Mouse (Mus musculus): ENCODE results near the gene Atp2b1. TPM values are rescaled to one million over a fixed set of nuclear protein-coding genes. Genes with fewer than 3 reads are reported as not detected.

Gene Atp2b1
- polyA plus RNA-seq, 1 experiment from 2014 or later: 202 TPM

- no peaks in the 10 kb centered on the region for H3K4me1 ChIP-seq (replicated peaks; ENCODE audit: control insufficient read depth, insufficient read depth, low read length)
- H3K36me3 ChIP-seq (ENCODE audit: control insufficient read depth, insufficient read depth, low read length): peaks cover 9% of the 10 kb centered on the region
- 90% methylated on average over 7 of the region's 7 CpGs for WGBS
- no peak overlapping the region for H3K9ac ChIP-seq (ENCODE audit: low read length)
- H3K4me3 ChIP-seq (ENCODE audit: low read length): no peak overlapping the region
- H3K27ac ChIP-seq (ENCODE audit: low read length): no peak overlapping the region
- H3K4me2 ChIP-seq (ENCODE audit: low read depth, low read length): no peak overlapping the region
- H3K27me3 ChIP-seq (ENCODE audit: control insufficient read depth, insufficient read depth, low read depth, low read length): no peaks in the 10 kb centered on the region
- ATAC-seq (ENCODE audit: low read depth): no peak
- no peaks in the 10 kb centered on the region for H3K9me3 ChIP-seq (ENCODE audit: control insufficient read depth, low read length)
These were observed 115.6 kb downstream of the Atp2b1 start for GRCm38 (mm10) chr10:99029844-99030243.

DNA sequence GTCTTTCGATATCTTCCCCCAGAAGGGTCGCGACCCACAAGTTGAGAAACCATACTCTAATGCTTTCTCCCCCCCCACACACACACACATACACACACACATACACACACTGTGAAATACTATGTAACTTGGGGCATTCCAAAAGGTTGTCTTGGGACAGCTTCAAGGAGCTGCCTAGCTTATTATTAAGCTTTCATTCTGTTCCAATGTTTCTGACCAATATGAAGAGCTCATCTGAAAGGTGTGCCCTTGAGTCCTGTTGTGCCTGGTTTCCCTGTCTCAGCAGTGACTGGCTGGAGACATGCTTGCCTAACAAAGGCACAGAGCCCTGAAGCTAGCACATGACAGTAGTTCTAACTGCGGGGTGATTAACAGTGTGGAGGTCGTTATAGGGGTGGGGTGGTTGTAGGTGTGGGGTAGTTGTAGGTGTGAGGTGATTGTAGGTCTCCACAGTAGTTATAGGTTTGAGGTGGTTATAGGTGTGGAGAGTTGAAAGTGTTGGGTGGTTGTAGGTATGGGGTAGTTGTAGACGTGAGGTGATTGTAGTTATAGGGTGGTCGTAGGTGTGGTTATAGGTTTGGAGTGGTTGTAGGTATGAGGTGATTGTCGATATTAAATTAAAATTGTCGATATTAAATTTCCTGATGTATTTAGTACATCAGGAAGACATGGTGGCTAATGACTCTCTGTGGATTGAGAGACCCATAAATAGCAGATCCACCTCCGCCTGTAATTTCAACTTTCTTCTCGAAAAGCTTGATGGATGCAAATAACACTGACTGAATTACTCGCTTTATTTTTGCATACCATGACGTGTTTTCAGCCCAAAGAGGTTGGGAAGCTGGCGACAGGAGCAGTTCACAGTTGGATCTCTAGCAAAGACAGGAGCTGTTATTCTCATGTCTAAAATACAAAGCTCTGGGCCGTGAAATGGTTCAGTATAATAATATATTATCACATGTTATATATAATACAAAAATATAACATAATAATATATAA, 119.9 kb downstream of the Atp2b1 start:
- H3K4me3 ChIP-seq (ENCODE audit: low read length): no peak overlapping the region
- H3K4me2 ChIP-seq (ENCODE audit: low read depth, low read length): no peak overlapping the region
- H3K27ac ChIP-seq (ENCODE audit: low read length): no peak overlapping the region
- 91% methylated on average over 15 of the region's 15 CpGs for WGBS
- peaks cover 6% of the 10 kb centered on the region; the same call in 1 of the 2 replicates for H3K4me1 ChIP-seq (replicated peaks; ENCODE audit: control insufficient read depth, insufficient read depth, low read length)
- no peaks in the 10 kb centered on the region for H3K9me3 ChIP-seq (ENCODE audit: control insufficient read depth, low read length)
- no peaks in the 10 kb centered on the region for H3K36me3 ChIP-seq (ENCODE audit: control insufficient read depth, insufficient read depth, low read length)
- no peak for ATAC-seq (ENCODE audit: low read depth)
- H3K27me3 ChIP-seq (ENCODE audit: control insufficient read depth, insufficient read depth, low read depth, low read length): no peaks in the 10 kb centered on the region
- H3K9ac ChIP-seq (ENCODE audit: low read length): no peak overlapping the region

DNA sequence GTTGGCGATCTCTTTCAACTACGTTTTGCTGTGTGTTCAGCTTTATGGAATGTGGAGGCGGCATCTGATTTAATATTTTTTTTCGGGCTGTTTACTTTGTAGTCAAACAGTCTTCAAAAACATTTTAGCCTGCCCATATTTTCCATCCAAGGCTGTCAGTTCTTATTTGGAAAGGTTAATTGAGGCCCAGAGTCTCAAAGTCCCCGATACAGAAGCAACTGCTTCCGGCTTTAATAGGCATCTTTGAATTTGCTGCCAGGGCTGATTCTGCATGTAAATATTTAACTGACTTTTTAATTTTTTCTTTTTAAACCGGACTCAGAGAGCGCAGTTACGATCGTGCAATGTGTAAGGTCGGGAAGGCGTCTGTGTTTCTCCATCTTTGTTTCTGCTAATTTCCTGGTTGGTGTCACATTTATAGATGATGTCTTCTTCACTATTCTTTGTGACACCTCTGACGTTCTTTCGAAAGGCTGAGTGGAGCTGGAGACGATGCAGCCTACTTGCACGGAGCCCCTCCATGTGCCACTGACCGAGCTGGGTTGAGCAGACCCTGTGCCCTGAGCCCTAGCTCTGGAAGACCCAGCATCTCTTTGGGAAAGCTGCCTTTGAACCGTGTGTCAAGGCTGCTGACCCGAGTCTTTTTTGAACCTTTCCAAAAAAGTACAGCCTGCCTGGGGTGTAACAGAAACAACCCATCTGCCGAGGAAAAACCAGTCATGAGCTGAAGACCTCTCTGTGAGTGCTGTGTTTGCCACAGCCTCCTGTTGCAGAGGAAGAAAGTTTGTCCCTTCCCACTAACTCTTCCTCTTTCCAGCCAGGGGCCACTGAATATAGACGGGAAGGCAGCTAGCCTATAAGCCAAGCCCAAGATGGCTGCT, 123.2 kb downstream of the Atp2b1 start:
- peak; percentile 91 for ATAC-seq (ENCODE audit: low read depth)
- peaks cover 6% of the 10 kb centered on the region; the same call in 1 of the 2 replicates for H3K4me1 ChIP-seq (replicated peaks; ENCODE audit: control insufficient read depth, insufficient read depth, low read length)
- WGBS: 46% methylated on average over 21 of the region's 21 CpGs
- no peaks in the 10 kb centered on the region for H3K36me3 ChIP-seq (ENCODE audit: control insufficient read depth, insufficient read depth, low read length)
- peak overlapping the region; percentile 81 for H3K27ac ChIP-seq (ENCODE audit: low read length)
- H3K27me3 ChIP-seq (ENCODE audit: control insufficient read depth, insufficient read depth, low read depth, low read length): no peaks in the 10 kb centered on the region
- H3K9ac ChIP-seq (ENCODE audit: low read length): no peak overlapping the region
- H3K4me3 ChIP-seq (ENCODE audit: low read length): no peak overlapping the region
- H3K4me2 ChIP-seq (ENCODE audit: low read depth, low read length): peak overlapping the region; percentile 29
- H3K9me3 ChIP-seq (ENCODE audit: control insufficient read depth, low read length): no peaks in the 10 kb centered on the region

- no peak overlapping the region for H3K9ac ChIP-seq (ENCODE audit: low read length)
- H3K4me1 ChIP-seq (replicated peaks; ENCODE audit: control insufficient read depth, insufficient read depth, low read length): peaks cover 6% of the 10 kb centered on the region; the same call in 1 of the 2 replicates
- H3K27ac ChIP-seq (ENCODE audit: low read length): no peak overlapping the region
- no peak for ATAC-seq (ENCODE audit: low read depth)
- no peaks in the 10 kb centered on the region for H3K9me3 ChIP-seq (ENCODE audit: control insufficient read depth, low read length)
- H3K4me2 ChIP-seq (ENCODE audit: low read depth, low read length): no peak overlapping the region
- H3K4me3 ChIP-seq (ENCODE audit: low read length): no peak overlapping the region
- no peaks in the 10 kb centered on the region for H3K27me3 ChIP-seq (ENCODE audit: control insufficient read depth, insufficient read depth, low read depth, low read length)
- H3K36me3 ChIP-seq (ENCODE audit: control insufficient read depth, insufficient read depth, low read length): no peaks in the 10 kb centered on the region
- 59% methylated on average over 3 of the region's 3 CpGs for WGBS
These were observed 124.7 kb downstream of the Atp2b1 start for GRCm38 (mm10) chr10:99038866-99039265.

DNA sequence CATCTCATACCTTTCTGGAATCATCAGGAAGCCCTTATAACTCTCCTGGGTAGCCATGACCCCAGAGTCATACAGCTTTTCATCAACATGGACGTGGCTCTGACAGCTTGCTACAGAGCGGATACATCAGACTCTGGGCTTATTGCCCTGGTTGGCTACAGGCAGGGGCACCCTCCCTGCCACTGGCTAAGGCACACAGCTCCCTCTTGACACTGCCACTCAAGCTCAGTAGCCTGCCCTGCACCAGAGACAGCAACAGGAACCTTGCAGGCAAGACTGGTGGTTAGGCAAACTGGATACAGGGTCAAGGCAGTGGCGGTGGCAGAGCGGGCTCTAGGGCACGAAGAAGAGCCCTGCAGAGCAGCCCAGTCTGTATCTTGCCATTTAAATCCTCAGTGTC, 126.0 kb downstream of the Atp2b1 start:
- Histone ChIP-seq H3K36me3 (ENCODE audit: control insufficient read depth, insufficient read depth, low read length) (no peaks in the 10 kb centered on the region), H3K9me3 (ENCODE audit: control insufficient read depth, low read length) (no peaks in the 10 kb centered on the region), H3K9ac (ENCODE audit: low read length) (no peak overlapping the region), H3K27ac (ENCODE audit: low read length) (no peak overlapping the region), H3K4me1 (replicated peaks; ENCODE audit: control insufficient read depth, insufficient read depth, low read length) (peaks cover 6% of the 10 kb centered on the region; the same call in 1 of the 2 replicates), H3K4me3 (ENCODE audit: low read length) (no peak overlapping the region), H3K4me2 (ENCODE audit: low read depth, low read length) (no peak overlapping the region), H3K27me3 (ENCODE audit: control insufficient read depth, insufficient read depth, low read depth, low read length) (no peaks in the 10 kb centered on the region)
- no peak for ATAC-seq (ENCODE audit: low read depth)
- 87% methylated on average over 5 of the region's 5 CpGs for WGBS

- ATAC-seq (ENCODE audit: low read depth): no peak
- H3K27ac ChIP-seq (ENCODE audit: low read length): no peak overlapping the region
- no peak overlapping the region for H3K4me2 ChIP-seq (ENCODE audit: low read depth, low read length)
- no peaks in the 10 kb centered on the region for H3K9me3 ChIP-seq (ENCODE audit: control insufficient read depth, low read length)
- no peak overlapping the region for H3K4me3 ChIP-seq (ENCODE audit: low read length)
- no peaks in the 10 kb centered on the region for H3K36me3 ChIP-seq (ENCODE audit: control insufficient read depth, insufficient read depth, low read length)
- peaks cover 5% of the 10 kb centered on the region; the same call in 1 of the 2 replicates for H3K4me1 ChIP-seq (replicated peaks; ENCODE audit: control insufficient read depth, insufficient read depth, low read length)
- WGBS: 20% methylated on average over 5 of the region's 5 CpGs
- H3K9ac ChIP-seq (ENCODE audit: low read length): no peak overlapping the region
- H3K27me3 ChIP-seq (ENCODE audit: control insufficient read depth, insufficient read depth, low read depth, low read length): no peaks in the 10 kb centered on the region
These were observed 132.7 kb downstream of the Atp2b1 start for GRCm38 (mm10) chr10:99046756-99047550.

GRCm38 (mm10) chr10:99047551-99047940, 133.3 kb downstream of the Atp2b1 start:
- no peak overlapping the region for H3K4me3 ChIP-seq (ENCODE audit: low read length)
- H3K4me1 ChIP-seq (replicated peaks; ENCODE audit: control insufficient read depth, insufficient read depth, low read length): peaks cover 5% of the 10 kb centered on the region; the same call in 1 of the 2 replicates
- no peaks in the 10 kb centered on the region for H3K9me3 ChIP-seq (ENCODE audit: control insufficient read depth, low read length)
- H3K27ac ChIP-seq (ENCODE audit: low read length): no peak overlapping the region
- H3K9ac ChIP-seq (ENCODE audit: low read length): no peak overlapping the region
- H3K4me2 ChIP-seq (ENCODE audit: low read depth, low read length): no peak overlapping the region
- ATAC-seq (ENCODE audit: low read depth): no peak
- 59% methylated on average over 4 of the region's 4 CpGs for WGBS
- no peaks in the 10 kb centered on the region for H3K36me3 ChIP-seq (ENCODE audit: control insufficient read depth, insufficient read depth, low read length)
- no peaks in the 10 kb centered on the region for H3K27me3 ChIP-seq (ENCODE audit: control insufficient read depth, insufficient read depth, low read depth, low read length)

- Histone ChIP-seq H3K4me2 (ENCODE audit: low read depth, low read length) (no peak overlapping the region), H3K9ac (ENCODE audit: low read length) (no peak overlapping the region), H3K4me1 (replicated peaks; ENCODE audit: control insufficient read depth, insufficient read depth, low read length) (peaks cover 5% of the 10 kb centered on the region; the same call in 1 of the 2 replicates), H3K27ac (ENCODE audit: low read length) (0 out of 2 replicates have a peak overlapping the region, but pooled peaks have one; percentile 20), H3K9me3 (ENCODE audit: control insufficient read depth, low read length) (no peaks in the 10 kb centered on the region), H3K27me3 (ENCODE audit: control insufficient read depth, insufficient read depth, low read depth, low read length) (no peaks in the 10 kb centered on the region), H3K36me3 (ENCODE audit: control insufficient read depth, insufficient read depth, low read length) (no peaks in the 10 kb centered on the region), H3K4me3 (ENCODE audit: low read length) (no peak overlapping the region)
- 62% methylated on average over 7 of the region's 7 CpGs for WGBS
- ATAC-seq (ENCODE audit: low read depth): no peak
These were observed 135.9 kb downstream of the Atp2b1 start for GRCm38 (mm10) chr10:99050093-99050492.

All from lung, embryonic 16.5 days (tissue).